Mouse (Mus musculus): Measurements from ENCODE around the gene Kng2.

GRCm38 (mm10) chr16:22950840-22951395 lies 78.4 kb downstream of the Kng2 start, which contains the start of gene Hrg:
- TF ChIP-seq CTCF (IDR thresholded peaks at IDR 0.05; ENCODE audit: borderline replicate concordance, extremely low read depth, insufficient read depth, insufficient read length) (no peak), POLR2A (IDR thresholded peaks at IDR 0.05; ENCODE audit: borderline replicate concordance, extremely low read depth, insufficient read depth, insufficient read length, poor library complexity, severe bottlenecking) (no peak)
